Mouse (Mus musculus): ENCODE measurements around the gene Secisbp2.

- TF ChIP-seq POLR2AphosphoS2 (IDR thresholded peaks at IDR 0.05; ENCODE audit: low read depth, low read length) (no peak), SIN3A (IDR thresholded peaks at IDR 0.05; ENCODE audit: low read length) (no peak), HCFC1 (IDR thresholded peaks at IDR 0.05; ENCODE audit: low read depth, low read length) (no peak), MAZ (IDR thresholded peaks at IDR 0.05; ENCODE audit: low read depth, low read length) (no peak), CHD1 (IDR thresholded peaks at IDR 0.05; ENCODE audit: low read depth, low read length) (no peak), CTCF (conservative IDR thresholded peaks at IDR 0.05 in 1 of 2, IDR thresholded peaks at IDR 0.05 in 1 of 2; ENCODE audit: low read depth in 2 of 2, low read length in 2 of 2) (peak; percentile 74 to 83), POLR2A (IDR thresholded peaks at IDR 0.05; ENCODE audit: low read depth, low read length) (no peak), MAX (IDR thresholded peaks at IDR 0.05; ENCODE audit: low read length) (no peak), KAT2A (IDR thresholded peaks at IDR 0.05; ENCODE audit: insufficient replicate concordance, low read length) (no peak), BHLHE40 (IDR thresholded peaks at IDR 0.05; ENCODE audit: low read depth, low read length) (no peak), UBTF (IDR thresholded peaks at IDR 0.05; ENCODE audit: low read depth, low read length) (no peak), EP300 (IDR thresholded peaks at IDR 0.05; ENCODE audit: low read length) (no peak)
Observed at GRCm38 (mm10) chr13:51617861-51618260, 33.6 kb upstream of the Secisbp2 start.

All from CH12.LX (cell line).